Mouse (Mus musculus): Measurements from ENCODE around the gene Rab5c.

Gene Rab5c

GRCm38 (mm10) chr11:100738066-100738604, at the start of gene Rab5c:
TSS of gene Rab5c (minus strand) at chr11:100738215.
- DNase-seq (ENCODE audit: low read depth, low spot score): peak; percentile 100

GRCm38 (mm10) chr11:100785774-100786173, 47.8 kb upstream of the Rab5c start:
- DNase-seq (ENCODE audit: low read depth, low spot score): no peak

GRCm38 (mm10) chr11:100784286-100784685, 46.3 kb upstream of the Rab5c start:
- no peak for DNase-seq (ENCODE audit: low read depth, low spot score)

- DNase-seq (ENCODE audit: low read depth, low spot score): no peak
These were observed 44.6 kb upstream of the Rab5c start for GRCm38 (mm10) chr11:100782568-100782967.

- peak; percentile 82 for DNase-seq (ENCODE audit: low read depth, low spot score)
These were observed 43.9 kb upstream of the Rab5c start for GRCm38 (mm10) chr11:100781763-100782475.

GRCm38 (mm10) chr11:100780247-100780646, 42.2 kb upstream of the Rab5c start:
- no peak for DNase-seq (ENCODE audit: low read depth, low spot score)

GRCm38 (mm10) chr11:100778069-100778468, 40.1 kb upstream of the Rab5c start:
- no peak for DNase-seq (ENCODE audit: low read depth, low spot score)

GRCm38 (mm10) chr11:100775921-100776320, 37.9 kb upstream of the Rab5c start:
- DNase-seq (ENCODE audit: low read depth, low spot score): no peak

GRCm38 (mm10) chr11:100774261-100774660, 36.2 kb upstream of the Rab5c start:
- peak; percentile 80 for DNase-seq (ENCODE audit: low read depth, low spot score)

GRCm38 (mm10) chr11:100770646-100771408, 32.8 kb upstream of the Rab5c start, which contains the start of gene Ghdc:
TSS of gene Ghdc (minus strand) at chr11:100770957.
- DNase-seq (ENCODE audit: low read depth, low spot score): peak; percentile 72

GRCm38 (mm10) chr11:100769980-100770379, 32.0 kb upstream of the Rab5c start:
- no peak for DNase-seq (ENCODE audit: low read depth, low spot score)

- no peak for DNase-seq (ENCODE audit: low read depth, low spot score)
These were observed 29.9 kb upstream of the Rab5c start for GRCm38 (mm10) chr11:100767871-100768270.

GRCm38 (mm10) chr11:100766726-100767125, 28.7 kb upstream of the Rab5c start:
- DNase-seq (ENCODE audit: low read depth, low spot score): no peak

- no peak for DNase-seq (ENCODE audit: low read depth, low spot score)
These were observed 24.8 kb upstream of the Rab5c start, which contains the start of gene Hcrt for GRCm38 (mm10) chr11:100762831-100763230. TSS of gene Hcrt (minus strand) at chr11:100762931.

- DNase-seq (ENCODE audit: low read depth, low spot score): peak; percentile 95
These were observed 23.6 kb upstream of the Rab5c start for GRCm38 (mm10) chr11:100761547-100762045.

- peak; percentile 88 for DNase-seq (ENCODE audit: low read depth, low spot score)
These were observed 21.7 kb upstream of the Rab5c start, which contains the start of gene Kcnh4 for GRCm38 (mm10) chr11:100759611-100760233. TSS of gene Kcnh4 (minus strand) at chr11:100759942.

GRCm38 (mm10) chr11:100758707-100759610, 20.9 kb upstream of the Rab5c start:
- peak; percentile 78 for DNase-seq (ENCODE audit: low read depth, low spot score)

GRCm38 (mm10) chr11:100757566-100757965, 19.6 kb upstream of the Rab5c start:
- DNase-seq (ENCODE audit: low read depth, low spot score): no peak

- no peak for DNase-seq (ENCODE audit: low read depth, low spot score)
These were observed 18.5 kb upstream of the Rab5c start for GRCm38 (mm10) chr11:100756476-100756875.

GRCm38 (mm10) chr11:100754693-100755057, 16.7 kb upstream of the Rab5c start:
- no peak for DNase-seq (ENCODE audit: low read depth, low spot score)

Measured in ZHBTc4 (cell line).